Mouse (Mus musculus): ENCODE results near the gene C1s1. TPM values are rescaled to one million over a fixed set of nuclear protein-coding genes. Genes with fewer than 3 reads are reported as not detected.

C1s1 gene
- total RNA-seq, 2 experiments from 2014 or later: 0.84 to 1.4 TPM

Other genes starting within 250 kb of the C1s1 start
- gene Cd163, start 237.7 kb downstream of the C1s1 start, total RNA-seq (2015; ENCODE audit: low replicate concordance): 8.4 and 9.7 TPM in 2 replicates
- gene Cd163, start 237.7 kb downstream of the C1s1 start, total RNA-seq (2017; ENCODE audit: low replicate concordance): 27.2 and 37.1 TPM in 2 replicates
- gene Pex5, start 127.3 kb downstream of the C1s1 start, total RNA-seq (2015; ENCODE audit: low replicate concordance): 0.84 and 5.0 TPM in 2 replicates
- 3.7 and 6.3 TPM in 2 replicates for gene Pex5, start 127.3 kb downstream of the C1s1 start, total RNA-seq (2017; ENCODE audit: low replicate concordance)
- gene Clstn3, start 77.6 kb downstream of the C1s1 start, total RNA-seq (2015; ENCODE audit: low replicate concordance): 6.1 TPM in 1 of 2 replicates, not detected in the other
- gene Clstn3, start 77.6 kb downstream of the C1s1 start, total RNA-seq (2017; ENCODE audit: low replicate concordance): 0.68 and 1.0 TPM in 2 replicates
- gene C1rl, start 49.2 kb downstream of the C1s1 start, total RNA-seq (2015; ENCODE audit: low replicate concordance): 1.8 and 4.2 TPM in 2 replicates
- gene C1rl, start 49.2 kb downstream of the C1s1 start, total RNA-seq (2017; ENCODE audit: low replicate concordance): 0.39 and 0.91 TPM in 2 replicates
- gene C1ra, start 30.0 kb downstream of the C1s1 start, total RNA-seq (2015; ENCODE audit: low replicate concordance): 5.4 TPM in 1 of 2 replicates, not detected in the other
- 0.51 and 2.4 TPM in 2 replicates for gene C1ra, start 30.0 kb downstream of the C1s1 start, total RNA-seq (2017; ENCODE audit: low replicate concordance)
- not detected in 2 replicates for gene C1rb, start 27.9 kb upstream of the C1s1 start, total RNA-seq (2015; ENCODE audit: low replicate concordance)
- gene C1rb, start 27.9 kb upstream of the C1s1 start, total RNA-seq (2017; ENCODE audit: low replicate concordance): not detected in 2 replicates
- gene C1s2, start 93.7 kb upstream of the C1s1 start, total RNA-seq (2015; ENCODE audit: low replicate concordance): not detected in 2 replicates
- gene C1s2, start 93.7 kb upstream of the C1s1 start, total RNA-seq (2017; ENCODE audit: low replicate concordance): not detected in 2 replicates
- gene Lpcat3, start 120.7 kb upstream of the C1s1 start, total RNA-seq (2015; ENCODE audit: low replicate concordance): 452 and 538 TPM in 2 replicates
- 191 and 249 TPM in 2 replicates for gene Lpcat3, start 120.7 kb upstream of the C1s1 start, total RNA-seq (2017; ENCODE audit: low replicate concordance)
- 103 and 153 TPM in 2 replicates for gene Emg1, start 169.8 kb upstream of the C1s1 start, total RNA-seq (2015; ENCODE audit: low replicate concordance)
- 69.4 and 86.4 TPM in 2 replicates for gene Emg1, start 169.8 kb upstream of the C1s1 start, total RNA-seq (2017; ENCODE audit: low replicate concordance)
- 61.2 and 143 TPM in 2 replicates for gene Phb2, start 170.0 kb upstream of the C1s1 start, total RNA-seq (2015; ENCODE audit: low replicate concordance)
- 76.0 and 79.9 TPM in 2 replicates for gene Phb2, start 170.0 kb upstream of the C1s1 start, total RNA-seq (2017; ENCODE audit: low replicate concordance)
- 39.3 and 91.8 TPM in 2 replicates for gene Ptpn6, start 196.4 kb upstream of the C1s1 start, total RNA-seq (2015; ENCODE audit: low replicate concordance)
- gene Ptpn6, start 196.4 kb upstream of the C1s1 start, total RNA-seq (2017; ENCODE audit: low replicate concordance): 91.8 and 94.2 TPM in 2 replicates
- gene Grcc10, start 199.0 kb upstream of the C1s1 start, total RNA-seq (2015; ENCODE audit: low replicate concordance): 26.0 and 63.4 TPM in 2 replicates
- 21.9 and 23.3 TPM in 2 replicates for gene Grcc10, start 199.0 kb upstream of the C1s1 start, total RNA-seq (2017; ENCODE audit: low replicate concordance)
- gene Gm45234, start 213.7 kb upstream of the C1s1 start, total RNA-seq (2015; ENCODE audit: low replicate concordance): not detected in 2 replicates
- gene Gm45234, start 213.7 kb upstream of the C1s1 start, total RNA-seq (2017; ENCODE audit: low replicate concordance): not detected in 2 replicates
- 9.4 and 13.8 TPM in 2 replicates for gene Atn1, start 214.2 kb upstream of the C1s1 start, total RNA-seq (2015; ENCODE audit: low replicate concordance)
- gene Atn1, start 214.2 kb upstream of the C1s1 start, total RNA-seq (2017; ENCODE audit: low replicate concordance): 0.15 and 0.51 TPM in 2 replicates
- not detected in 2 replicates for gene Eno2, start 227.3 kb upstream of the C1s1 start, total RNA-seq (2015; ENCODE audit: low replicate concordance)
- gene Eno2, start 227.3 kb upstream of the C1s1 start, total RNA-seq (2017; ENCODE audit: low replicate concordance): not detected in 2 replicates
- gene Lrrc23, start 237.4 kb upstream of the C1s1 start, total RNA-seq (2015; ENCODE audit: low replicate concordance): not detected in 2 replicates
- not detected in 2 replicates for gene Lrrc23, start 237.4 kb upstream of the C1s1 start, total RNA-seq (2017; ENCODE audit: low replicate concordance)